Mouse (Mus musculus) spleen, adult 12 weeks (tissue): ENCODE results near the gene B9d2.
"Not testable (repeated sequence)": the region's sequence is repeated elsewhere in the genome, so short reads cannot be mapped to it uniquely, and the experiment has no call there.

Source experiments
- DNase-seq: peaks from one replicate; pipeline ENCODE4 v3.0.0; 2022; ENCODE audit warnings: low spot score

Gene B9d2

DNA sequence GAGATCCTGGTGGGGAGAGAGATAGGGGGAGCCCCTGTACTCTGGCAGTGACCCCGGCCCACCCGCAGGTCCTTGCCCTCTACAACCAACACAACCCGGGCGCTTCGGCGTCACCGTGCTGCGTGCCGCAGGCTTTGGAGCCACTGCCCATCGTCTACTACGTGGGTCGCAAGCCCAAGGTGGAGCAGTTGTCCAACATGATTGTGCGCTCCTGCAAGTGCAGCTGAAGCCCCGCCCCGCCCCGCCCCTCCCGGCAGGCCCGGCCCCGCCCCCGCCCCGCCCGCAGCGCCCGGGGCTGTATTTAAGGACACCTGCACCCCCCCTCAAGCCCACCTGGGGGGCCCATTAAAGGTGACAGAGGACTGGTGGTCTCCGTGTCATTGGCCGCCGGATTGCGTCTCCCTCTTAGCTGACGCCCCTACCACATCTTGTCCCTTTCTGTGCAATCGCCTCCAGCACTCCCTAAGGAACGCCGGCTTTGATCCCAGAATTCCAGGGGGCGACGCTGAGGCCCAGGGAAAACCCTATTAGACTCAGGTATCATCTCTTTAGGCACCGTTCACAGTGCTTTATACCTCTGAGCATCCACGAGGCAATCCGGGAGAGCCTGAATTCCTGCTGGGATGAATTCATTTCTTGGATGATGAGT lies 24.3 kb downstream of the B9d2 start:
- DNase-seq: no peak

DNA sequence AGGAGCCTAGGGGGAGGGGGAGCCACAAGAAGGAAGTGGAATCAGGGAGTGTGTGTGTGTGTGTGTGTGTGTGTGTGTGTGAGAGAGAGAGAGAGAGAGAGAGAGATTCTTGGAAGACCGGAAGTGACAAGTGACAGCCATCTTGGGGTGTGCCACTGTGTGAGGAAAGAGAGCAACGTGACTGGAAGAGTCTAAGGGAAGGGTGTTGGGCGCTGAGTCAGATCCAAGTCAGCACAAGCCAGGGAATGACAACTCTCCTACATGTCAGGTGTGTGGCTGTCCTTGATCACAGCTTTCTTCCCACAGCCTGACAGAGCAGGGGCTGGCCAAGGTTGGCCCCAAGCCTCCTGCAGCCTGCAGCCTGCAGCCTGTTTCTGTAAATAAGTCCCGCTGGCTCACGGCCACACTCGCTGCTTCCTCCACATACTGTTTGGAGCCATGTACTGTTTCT lies 25.2 kb downstream of the B9d2 start:
- no peak for DNase-seq

DNA sequence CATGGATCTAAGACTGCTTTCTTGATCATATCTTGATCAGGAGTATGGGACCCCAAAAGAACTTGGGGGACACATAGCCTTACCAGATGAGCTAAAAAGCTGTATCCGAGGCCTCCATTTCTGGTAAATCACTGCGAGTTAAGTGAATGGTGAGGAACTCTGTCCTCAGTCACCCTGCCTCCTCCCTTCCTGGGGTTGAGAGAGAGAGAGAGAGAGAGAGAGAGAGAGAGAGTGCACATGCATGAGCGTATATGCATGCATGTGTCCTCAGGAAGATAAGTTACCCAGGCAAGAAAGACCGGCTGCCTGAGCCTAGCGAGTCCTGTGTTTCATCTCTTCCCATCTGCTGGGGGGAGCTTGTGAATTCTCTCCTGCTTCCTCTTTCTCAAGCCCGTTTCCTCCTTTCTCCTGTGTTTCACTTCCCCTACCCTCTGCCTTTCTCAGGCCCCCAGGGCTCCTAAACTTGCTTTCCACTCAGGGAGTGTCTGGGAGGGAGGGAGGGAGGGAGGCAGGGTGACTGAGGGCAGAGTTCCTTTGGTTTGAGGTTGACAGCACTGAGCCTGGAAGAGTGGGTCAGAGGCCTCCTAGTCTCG lies 26.1 kb downstream of the B9d2 start:
- no peak for DNase-seq

DNA sequence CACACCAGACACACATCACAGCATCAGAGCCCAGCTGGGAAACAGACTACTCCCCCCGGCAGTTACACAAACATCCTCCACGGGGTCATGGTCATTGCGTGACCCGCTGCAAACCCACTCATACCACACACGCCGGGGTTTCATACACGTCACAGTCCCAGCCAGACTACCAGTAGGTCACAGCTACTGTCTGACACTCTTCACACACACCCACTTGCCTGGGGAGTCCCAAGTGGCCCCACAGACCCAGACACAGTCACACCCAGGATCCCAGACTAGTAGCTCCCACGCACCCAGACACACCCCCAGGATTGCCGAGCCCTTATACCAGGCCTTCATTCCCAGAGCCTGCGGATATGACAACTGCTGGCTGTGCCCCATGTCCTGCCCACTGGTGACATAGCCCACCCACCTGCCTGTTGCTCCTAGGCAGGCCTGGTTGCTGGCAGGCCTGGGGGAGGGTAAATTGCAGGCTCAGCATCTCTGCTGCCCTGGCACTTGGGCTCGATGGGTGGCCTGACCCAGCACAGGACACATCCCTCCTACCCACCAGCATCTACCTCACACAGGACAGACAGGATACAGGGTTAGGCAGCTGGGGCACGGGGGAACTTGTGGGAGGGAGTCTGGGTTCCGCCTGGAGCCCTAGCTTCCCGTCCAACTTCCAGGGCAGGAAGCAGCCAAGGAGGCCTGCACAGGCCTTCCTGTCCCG lies 27.2 kb downstream of the B9d2 start:
- no peak for DNase-seq

DNA sequence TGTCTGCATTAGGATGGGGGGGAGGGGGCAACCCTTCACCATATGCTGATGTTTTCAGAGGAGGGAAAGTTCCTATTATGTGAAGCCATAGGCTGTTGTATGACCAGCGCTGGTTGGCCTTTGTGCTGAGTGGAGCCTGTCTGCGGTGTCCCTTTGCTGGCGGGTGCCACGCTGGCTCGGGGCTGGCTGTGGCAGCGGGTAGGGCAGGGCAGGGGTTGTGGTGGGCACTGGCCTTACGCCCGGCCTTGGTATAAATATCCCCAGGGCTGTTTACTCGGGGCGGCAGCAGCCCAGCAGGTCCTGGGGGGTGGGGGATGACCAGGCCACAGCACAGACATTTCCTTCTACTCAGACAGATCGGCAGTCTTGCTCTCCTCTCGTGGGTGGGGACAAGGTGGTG lies 29.4 kb downstream of the B9d2 start:
- DNase-seq: no peak

DNA sequence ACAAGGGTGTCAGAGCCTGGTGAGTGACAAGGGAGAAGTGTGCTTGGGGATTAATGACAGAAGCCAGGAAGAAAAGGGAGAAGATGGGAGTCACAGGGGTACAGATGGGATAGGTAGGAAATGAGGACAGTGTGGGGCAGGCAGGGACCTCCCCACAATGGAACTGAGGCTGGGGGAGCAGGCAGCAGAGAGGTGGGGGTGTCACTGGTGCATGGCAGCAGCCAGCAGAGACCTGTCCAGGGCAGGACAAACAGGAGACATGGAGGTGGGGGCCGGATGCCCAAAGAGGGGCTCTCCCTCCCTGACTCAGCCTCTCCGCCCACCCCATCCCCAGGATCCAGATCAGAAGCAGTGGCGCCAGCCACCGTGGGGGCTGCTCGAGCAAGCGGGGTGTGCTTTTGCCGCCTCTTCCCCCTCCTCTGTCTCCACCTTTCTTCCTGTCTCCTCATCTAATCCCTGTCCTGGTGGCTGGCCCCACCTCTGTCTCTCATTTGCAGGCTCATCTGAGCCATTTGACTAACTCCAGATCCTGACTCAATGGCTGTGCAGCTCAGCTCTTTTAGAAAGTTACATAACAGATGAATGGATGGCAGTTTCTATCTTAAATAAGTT lies 30.0 kb downstream of the B9d2 start:
- no peak for DNase-seq

DNA sequence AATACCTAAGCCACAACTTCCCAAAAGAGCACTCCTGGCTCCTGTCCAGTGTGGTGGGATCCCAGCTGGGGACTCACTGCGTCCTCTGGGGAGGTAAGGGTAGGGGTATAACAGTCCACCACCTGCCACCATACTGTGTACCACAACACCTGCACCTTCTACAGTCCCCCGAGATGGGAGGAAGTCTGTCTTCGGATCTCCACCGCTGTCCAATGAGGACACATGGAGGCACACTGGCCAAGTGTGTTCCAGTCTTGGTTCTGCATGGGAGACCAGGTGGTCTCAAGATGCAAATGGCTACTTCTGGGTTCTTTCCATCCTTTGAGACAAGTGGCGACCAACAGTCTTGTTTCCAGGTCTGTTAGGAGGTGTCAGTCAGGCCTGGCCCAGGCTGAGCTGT lies 30.6 kb downstream of the B9d2 start:
- no peak for DNase-seq

DNA sequence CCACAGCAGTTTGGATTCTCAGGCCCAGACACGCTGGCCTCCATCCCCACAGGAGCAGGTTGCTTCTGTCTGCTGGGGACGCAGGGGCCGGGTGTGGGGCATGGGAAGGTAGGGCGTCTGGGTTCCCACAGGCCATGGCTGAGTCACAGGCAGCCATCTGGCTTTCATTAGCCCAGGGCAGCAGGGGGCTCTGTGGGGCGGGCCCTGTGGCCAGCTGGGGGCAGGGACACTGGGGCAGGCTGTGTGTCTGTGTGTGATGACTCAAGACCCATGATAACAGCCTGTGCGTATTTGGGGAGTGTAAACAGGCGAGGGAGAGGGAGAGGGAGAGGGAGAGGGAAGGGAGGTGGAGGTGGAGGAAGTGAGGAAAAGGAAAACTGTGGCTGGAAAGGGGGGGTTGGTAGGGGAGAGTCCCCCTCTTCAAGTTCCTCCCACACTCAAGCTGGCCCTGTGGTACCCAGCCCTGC lies 31.2 kb downstream of the B9d2 start:
- DNase-seq: no peak

DNA sequence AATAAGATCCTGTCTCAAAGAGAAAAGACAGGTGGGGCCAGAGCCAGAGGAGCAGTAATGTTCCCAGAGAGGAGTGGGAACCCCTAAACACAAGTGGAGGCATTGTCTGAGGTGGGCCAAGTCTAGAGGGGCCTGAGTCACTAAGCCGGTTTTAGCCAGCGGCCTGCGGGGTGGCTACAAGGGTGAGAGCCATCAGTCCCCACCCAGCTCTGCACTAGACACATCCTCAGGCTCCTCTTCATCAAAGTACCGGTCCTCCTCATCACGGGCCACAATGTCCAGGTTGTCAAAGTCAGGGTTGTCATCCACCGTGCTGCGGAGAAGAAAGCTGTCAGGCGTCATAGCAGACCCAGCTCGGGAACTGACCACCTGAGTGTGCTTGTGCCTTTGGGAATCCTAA lies 32.2 kb downstream of the B9d2 start:
- no peak for DNase-seq

DNA sequence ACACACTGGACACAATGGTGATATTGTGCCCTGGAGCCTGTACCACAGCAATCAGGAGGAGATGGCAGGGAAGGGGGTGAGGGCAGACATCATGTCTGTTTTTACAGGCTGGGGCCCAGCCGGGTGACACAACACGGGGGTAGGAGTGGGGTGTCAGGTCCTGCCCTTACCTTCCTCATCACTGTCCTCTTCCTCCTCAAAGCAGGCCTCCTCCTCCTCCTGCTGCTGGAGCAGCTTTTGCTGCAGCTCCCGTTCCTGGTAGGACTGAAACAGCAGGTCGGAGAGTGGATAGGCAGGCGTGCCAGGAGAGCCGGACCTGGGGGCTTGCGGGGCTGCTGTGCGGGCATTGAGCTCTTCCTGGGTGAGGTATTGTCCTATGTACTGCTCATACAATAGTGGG lies 34.0 kb downstream of the B9d2 start:
- no peak for DNase-seq

DNA sequence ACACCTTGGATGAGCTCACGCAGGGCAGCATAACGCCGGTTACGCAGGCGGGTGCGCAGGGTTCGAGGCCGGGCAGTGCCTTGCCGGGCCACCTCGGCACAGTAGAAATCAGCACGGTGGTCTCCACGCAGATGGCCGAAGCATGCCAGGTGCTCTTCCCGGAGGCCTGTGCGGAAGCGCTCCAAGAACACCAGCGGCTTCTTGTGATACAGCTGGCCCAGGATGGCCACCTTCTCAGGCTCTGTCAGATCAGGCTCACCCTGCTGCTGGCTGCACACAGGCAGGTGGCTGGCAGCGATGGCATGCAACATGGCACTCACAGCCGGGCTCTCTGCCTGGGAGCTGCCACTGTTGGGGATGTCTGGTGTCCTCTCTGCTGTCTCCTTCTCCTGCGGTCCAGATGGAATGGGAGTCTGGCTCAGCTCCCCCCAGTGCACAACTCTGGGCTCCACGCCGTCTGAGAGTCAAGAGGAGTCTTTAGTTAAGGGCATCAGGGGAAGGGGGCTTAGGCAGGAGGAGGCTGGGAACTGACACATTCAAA lies 35.2 kb downstream of the B9d2 start:
- no peak for DNase-seq

DNA sequence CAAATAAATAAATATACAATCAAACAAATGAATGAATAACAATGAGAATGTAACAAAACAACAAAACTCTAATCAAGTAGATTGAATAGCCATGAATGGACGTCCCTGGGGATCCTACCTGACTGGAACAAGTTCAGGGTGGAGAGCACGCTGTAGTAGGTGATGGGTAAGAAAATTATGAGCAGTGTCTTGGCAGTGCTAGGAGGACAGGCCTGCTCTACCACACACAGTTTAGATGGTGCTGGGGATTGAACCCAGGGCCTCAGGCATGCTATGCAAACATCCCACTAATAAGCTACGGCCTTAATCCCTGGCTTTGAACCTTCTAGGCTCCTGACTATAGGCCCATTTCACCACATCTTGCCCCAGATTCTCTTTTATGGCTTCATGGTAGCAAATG lies 36.9 kb downstream of the B9d2 start:
- no peak for DNase-seq

DNA sequence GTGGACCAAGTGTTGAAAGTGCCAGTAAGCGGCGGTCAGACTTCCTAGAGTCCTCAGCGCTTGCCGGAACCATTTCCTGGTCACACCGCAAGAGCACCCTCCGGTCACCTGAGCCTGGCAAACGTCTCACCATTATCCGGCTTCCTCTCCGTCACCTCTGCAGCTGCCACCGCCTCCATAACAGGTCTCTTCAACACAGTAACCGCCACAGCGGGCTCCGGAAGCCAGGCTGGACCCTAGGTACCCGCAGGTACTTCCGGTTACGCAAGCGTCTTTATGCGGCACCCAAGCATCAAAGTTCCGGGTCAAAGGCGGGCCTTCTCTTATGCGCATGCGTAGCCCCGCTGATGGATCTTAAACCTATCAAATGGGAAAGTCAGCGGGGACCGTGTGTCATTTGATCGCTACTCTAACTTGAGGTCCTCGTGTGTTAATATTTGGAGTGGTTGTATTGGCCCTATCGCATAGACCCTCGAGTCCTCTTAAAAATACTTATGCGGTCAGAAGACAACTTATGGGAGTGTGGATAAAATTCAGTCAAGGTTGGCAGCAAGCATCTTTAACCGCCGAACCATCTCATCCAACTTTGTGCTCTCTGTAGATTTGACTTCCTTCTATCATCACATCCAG lies 38.3 kb downstream of the B9d2 start, which contains the start of gene Ccdc97:
Ccdc97 (minus strand) TSS at position 301 of the 630 bp plus-strand sequence.
- DNase-seq: peak; percentile 83

DNA sequence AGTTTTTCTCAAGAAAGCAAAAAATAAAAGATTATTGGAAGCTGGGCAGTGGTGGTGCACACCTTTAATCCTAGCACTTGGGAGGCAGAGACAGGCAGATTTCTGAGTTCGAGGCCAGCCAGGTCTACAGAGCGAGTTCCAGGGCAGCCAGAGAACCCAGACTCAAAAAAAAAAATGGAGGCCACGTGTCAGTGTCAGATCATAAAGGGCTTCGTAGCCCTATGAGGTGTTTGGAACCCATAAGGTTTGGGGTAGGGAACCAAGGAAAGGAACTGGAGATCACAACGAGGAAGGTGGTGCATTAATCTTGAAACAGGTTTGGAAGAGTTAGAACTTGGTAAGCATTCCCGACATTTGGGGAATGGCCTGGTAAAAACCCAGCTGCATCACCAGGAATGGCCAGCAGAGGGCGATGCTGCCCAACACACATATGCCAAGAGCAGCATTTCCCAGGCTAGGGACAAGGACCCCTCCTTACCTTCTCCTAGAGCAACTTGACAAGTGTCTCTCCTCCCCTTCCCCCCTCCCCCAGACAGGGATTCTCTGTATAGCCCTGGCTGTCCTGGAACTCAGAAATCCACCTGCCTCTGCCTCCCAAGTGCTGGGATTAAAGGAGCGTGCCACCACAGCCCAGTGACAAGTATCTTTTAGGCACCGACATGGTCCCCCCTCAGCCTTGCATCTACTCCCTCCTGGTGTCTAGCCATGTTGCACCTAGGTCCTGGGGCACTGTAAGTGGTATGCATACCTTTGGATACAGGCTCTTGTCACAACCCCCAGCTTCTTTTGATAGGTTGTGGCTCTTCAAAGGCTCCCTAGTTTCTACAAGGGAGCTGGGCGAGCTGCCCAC lies 39.4 kb downstream of the B9d2 start:
- DNase-seq: peak; percentile 65

DNA sequence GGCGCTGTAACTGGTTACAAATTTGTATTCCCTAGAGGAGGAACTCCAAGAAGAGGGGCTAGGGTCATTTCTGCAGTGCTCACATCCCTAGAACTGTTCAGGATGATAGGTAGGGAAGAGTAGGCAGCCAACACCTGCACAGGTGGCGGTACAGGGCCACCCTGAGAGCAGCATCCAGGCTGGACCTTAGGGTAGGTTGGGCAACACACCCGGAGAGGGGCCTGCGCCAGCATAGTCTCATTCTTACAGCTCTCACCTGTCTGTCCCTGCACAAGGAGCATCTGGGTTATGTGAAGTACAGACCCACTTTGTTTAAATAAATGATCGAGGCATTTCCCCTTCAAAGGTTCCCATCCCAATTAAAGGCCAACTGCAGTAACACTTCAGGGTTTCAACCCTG lies 40.2 kb downstream of the B9d2 start:
- DNase-seq: no peak

DNA sequence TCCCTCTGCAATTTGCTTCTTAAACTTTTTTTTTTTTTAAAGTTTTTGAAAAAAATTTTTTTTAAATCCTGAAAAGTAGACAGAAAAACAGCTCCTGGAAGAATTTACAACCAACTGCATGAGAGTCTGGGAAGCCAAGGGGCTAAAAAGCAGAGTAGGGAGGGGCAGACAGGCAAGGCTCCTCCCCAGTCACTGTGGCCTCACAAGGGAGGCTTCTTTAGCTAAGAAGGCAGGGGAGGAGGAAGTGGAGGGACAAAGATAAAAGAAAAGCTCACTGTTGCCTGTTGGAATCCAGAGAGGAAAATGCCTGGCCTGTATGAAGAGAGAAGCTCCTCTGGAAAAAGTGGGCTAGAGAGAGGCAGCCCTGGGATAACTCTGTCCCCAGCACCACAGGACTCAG lies 41.2 kb downstream of the B9d2 start:
- not testable (repeated sequence) for DNase-seq

DNA sequence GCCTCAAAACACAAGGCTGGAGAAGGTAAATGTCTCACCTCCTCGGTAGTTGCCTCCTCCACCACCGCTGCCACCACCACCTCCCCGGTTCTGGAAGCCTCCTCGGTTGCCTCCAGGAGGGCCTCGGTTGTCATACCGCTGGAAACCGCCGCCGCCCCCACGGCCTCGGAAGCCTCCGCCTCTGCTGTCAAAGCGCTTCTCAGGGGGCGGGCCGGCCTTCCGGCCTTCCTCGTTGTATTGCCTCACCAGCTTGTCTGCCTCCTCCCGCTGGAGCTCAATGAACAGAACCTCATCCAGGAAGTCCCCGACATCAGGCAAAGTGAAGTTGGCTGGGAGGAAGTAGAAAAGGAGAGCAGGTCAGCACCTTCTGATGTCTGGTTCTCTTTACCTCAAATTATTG lies 45.3 kb downstream of the B9d2 start:
- no peak for DNase-seq

DNA sequence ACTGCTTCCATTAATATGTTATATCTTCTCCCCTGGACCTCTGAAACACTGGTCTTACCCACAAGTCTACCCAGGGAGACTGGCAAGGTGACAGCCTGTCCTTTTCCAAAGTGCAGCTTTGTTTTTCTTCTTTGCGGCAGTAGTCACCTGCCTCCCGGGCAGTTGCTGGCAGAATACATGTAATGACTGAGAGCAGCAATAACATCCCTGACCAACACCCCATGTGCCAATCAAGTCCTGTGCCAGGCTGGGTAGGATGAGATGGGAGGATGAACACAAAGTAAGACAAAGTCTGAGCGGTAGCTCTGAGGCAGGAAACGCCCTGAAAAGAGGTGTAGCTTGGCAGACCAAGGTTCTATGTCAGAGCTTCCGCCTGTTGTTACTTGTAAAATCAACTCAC lies 47.2 kb downstream of the B9d2 start:
- DNase-seq: no peak

DNA sequence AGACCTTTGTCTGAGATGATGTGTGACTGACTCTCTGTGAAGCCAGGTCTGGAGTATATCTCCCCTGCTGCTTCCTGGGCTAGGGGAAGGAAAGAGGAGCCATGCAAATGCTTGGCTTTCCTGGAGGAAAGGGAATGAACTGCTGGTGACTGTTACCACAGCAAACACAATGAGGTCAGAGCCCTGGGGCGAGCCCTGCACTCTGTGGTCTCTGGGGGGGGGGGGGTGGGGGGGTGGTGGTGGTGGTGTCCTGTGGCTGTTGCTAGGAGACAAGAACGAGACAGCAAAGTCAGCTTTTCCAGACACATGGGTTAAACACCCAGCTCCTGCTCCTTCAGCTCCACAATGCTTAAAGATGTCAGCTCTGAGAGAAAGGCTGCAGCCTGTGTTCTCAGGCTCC lies 48.8 kb downstream of the B9d2 start:
- no peak for DNase-seq

DNA sequence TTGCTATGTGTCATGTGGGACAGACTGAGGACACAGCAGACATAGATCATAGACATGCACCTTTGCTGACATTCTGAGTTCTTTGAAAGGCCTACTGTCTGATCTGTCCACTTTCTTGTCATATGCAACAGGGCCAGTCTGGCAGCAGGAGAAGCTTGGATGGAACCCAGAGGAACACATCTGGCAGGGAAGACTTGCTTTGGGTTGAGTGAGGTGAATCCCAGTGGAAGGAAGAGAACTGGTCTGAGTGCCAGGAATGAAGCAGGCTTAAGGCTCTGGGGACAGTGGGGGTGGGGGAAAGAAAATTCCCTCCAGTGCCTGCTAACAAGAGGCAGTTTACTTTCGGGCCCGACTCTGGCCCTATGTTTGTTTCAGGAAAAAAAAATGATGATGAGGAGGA lies 49.3 kb downstream of the B9d2 start:
- DNase-seq: no peak
